Mouse (Mus musculus) forebrain, embryonic 12.5 days (tissue): ENCODE results near the gene Bcl2l1. TPM values are rescaled to one million over a fixed set of nuclear protein-coding genes. Genes with fewer than 3 reads are reported as not detected.

Experiments used
- ATAC-seq: fragments of 200-750 bp; cut with Nextera tagmentation; 2 replicates; pipeline ENCODE4 v1.8.0; 2017; ENCODE audit warnings: moderate TSS enrichment; ENCODE audit not compliant: low FRiP score
- H3K27ac ChIP-seq: fragments of 300-500 bp; sonication (generic); 2 replicates; pipeline ENCODE4 v1.5.1; 2016; ENCODE audit warnings: mild to moderate bottlenecking
- H3K27me3 ChIP-seq: fragments of 300-500 bp; sonication (generic); 2 replicates; pipeline ENCODE4 v1.6.1; 2016; ENCODE audit warnings: mild to moderate bottlenecking
- H3K36me3 ChIP-seq: fragments of 300-500 bp; sonication (generic); replicated peaks from 2 replicates; pipeline ENCODE4 v1.6.1; 2016; ENCODE audit warnings: mild to moderate bottlenecking
- H3K4me1 ChIP-seq: fragments of 300-500 bp; sonication (generic); 2 replicates; pipeline ENCODE4 v1.6.1; 2016
- H3K4me2 ChIP-seq: fragments of 300-500 bp; sonication (generic); 2 replicates; pipeline ENCODE4 v1.6.1; 2016; ENCODE audit warnings: mild to moderate bottlenecking, moderate library complexity
- H3K4me3 ChIP-seq: fragments of 300-500 bp; sonication (generic); replicated peaks from 2 replicates; pipeline ENCODE4 v1.5.1; 2016; ENCODE audit warnings: mild to moderate bottlenecking
- H3K9ac ChIP-seq: fragments of 300-500 bp; sonication (generic); 2 replicates; pipeline ENCODE4 v1.6.1; 2016; ENCODE audit warnings: mild to moderate bottlenecking
- H3K9me3 ChIP-seq: fragments of 300-500 bp; sonication (generic); 2 replicates; pipeline ENCODE4 v1.6.1; 2016
- WGBS: fragments of 180-500 bp; shearing (Covaris S2); methylation state at CpG from one replicate; pipeline ENCODE4 v1.1.7; 2016; 5-methylcytosine and 5-hydroxymethylcytosine counted together
- polyA plus RNA-seq: library from polyadenylated mRNA; unstranded; fragments of >200 nt; fragmentation: Nextera tagmentation; extraction: Ambion mirVana; gene quantifications from 2 replicates; pipeline ENCODE4 v1.2.1, GENCODE M21; 2016

Gene Bcl2l1
- polyA plus RNA-seq, 1 experiment from 2014 or later: 159 TPM

- ATAC-seq: no peak
- H3K9ac ChIP-seq: no peak overlapping the region
Observed at GRCm38 (mm10) chr2:152792461-152792860, 39.1 kb downstream of the Bcl2l1 start.

GRCm38 (mm10) chr2:152789591-152789999 lies 41.9 kb downstream of the Bcl2l1 start:
- Histone ChIP-seq H3K27ac (peak overlapping the region; percentile 61; the same call in 1 of the 2 replicates), H3K4me2 (no peak overlapping the region)
- 77% methylated on average over 4 of the region's 4 CpGs for WGBS

More at GRCm38 (mm10) chr2:152792461-152792860, 39.1 kb downstream of the Bcl2l1 start:
- H3K4me2 ChIP-seq: no peak overlapping the region
- no peaks in the 10 kb centered on the region for H3K27me3 ChIP-seq
- 80% methylated on average over 2 of the region's 2 CpGs for WGBS
- no peaks in the 10 kb centered on the region for H3K9me3 ChIP-seq
- no peak overlapping the region for H3K27ac ChIP-seq
- peaks cover 10% of the 10 kb centered on the region for H3K4me1 ChIP-seq
- no peak overlapping the region for H3K4me3 ChIP-seq
- H3K36me3 ChIP-seq: peaks cover 7% of the 10 kb centered on the region

GRCm38 (mm10) chr2:152788892-152789421 lies 42.6 kb downstream of the Bcl2l1 start:
- H3K4me2 ChIP-seq: no peak overlapping the region
- no peaks in the 10 kb centered on the region for H3K9me3 ChIP-seq
- WGBS: 81% methylated on average over 6 of the region's 6 CpGs
- H3K36me3 ChIP-seq: peaks cover 16% of the 10 kb centered on the region
- no peaks in the 10 kb centered on the region for H3K27me3 ChIP-seq
- H3K4me1 ChIP-seq: peaks cover 15% of the 10 kb centered on the region
- no peak for ATAC-seq
- H3K9ac ChIP-seq: no peak overlapping the region
- H3K27ac ChIP-seq: peak overlapping the region; percentile 61; the same call in 1 of the 2 replicates
- H3K4me3 ChIP-seq: no peak overlapping the region

More at GRCm38 (mm10) chr2:152789591-152789999, 41.9 kb downstream of the Bcl2l1 start:
- no peak for ATAC-seq
- Histone ChIP-seq H3K36me3 (peaks cover 16% of the 10 kb centered on the region), H3K27me3 (no peaks in the 10 kb centered on the region), H3K4me3 (no peak overlapping the region), H3K4me1 (peaks cover 15% of the 10 kb centered on the region), H3K9me3 (no peaks in the 10 kb centered on the region), H3K9ac (no peak overlapping the region)

- H3K27ac ChIP-seq: no peak overlapping the region
- H3K27me3 ChIP-seq: no peaks in the 10 kb centered on the region
- no peak overlapping the region for H3K9ac ChIP-seq
- H3K36me3 ChIP-seq: peaks cover 21% of the 10 kb centered on the region
- H3K4me3 ChIP-seq: no peak overlapping the region
- H3K4me1 ChIP-seq: peaks cover 15% of the 10 kb centered on the region
- ATAC-seq: no peak
- H3K4me2 ChIP-seq: no peak overlapping the region
- H3K9me3 ChIP-seq: 0 out of 2 replicates have a peak, but pooled peaks cover 2% of the 10 kb centered on the region
- WGBS: 93% methylated on average over 6 of the region's 6 CpGs
Observed at GRCm38 (mm10) chr2:152787543-152787942, 44.0 kb downstream of the Bcl2l1 start.

GRCm38 (mm10) chr2:152787136-152787535 lies 44.4 kb downstream of the Bcl2l1 start:
- H3K4me1 ChIP-seq: peaks cover 15% of the 10 kb centered on the region
- 95% methylated on average over 2 of the region's 2 CpGs for WGBS
- H3K36me3 ChIP-seq: peaks cover 25% of the 10 kb centered on the region
- no peak overlapping the region for H3K4me2 ChIP-seq
- H3K9ac ChIP-seq: no peak overlapping the region
- H3K27ac ChIP-seq: no peak overlapping the region
- 0 out of 2 replicates have a peak, but pooled peaks cover 2% of the 10 kb centered on the region for H3K9me3 ChIP-seq
- ATAC-seq: no peak
- no peaks in the 10 kb centered on the region for H3K27me3 ChIP-seq
- no peak overlapping the region for H3K4me3 ChIP-seq

- Histone ChIP-seq H3K4me1 (peaks cover 15% of the 10 kb centered on the region), H3K27me3 (no peaks in the 10 kb centered on the region), H3K27ac (peak overlapping the region; percentile 50; the same call in 1 of the 2 replicates), H3K4me3 (no peak overlapping the region), H3K9ac (no peak overlapping the region), H3K9me3 (0 out of 2 replicates have a peak, but pooled peaks cover 2% of the 10 kb centered on the region), H3K4me2 (no peak overlapping the region), H3K36me3 (peaks cover 36% of the 10 kb centered on the region)
- WGBS: 90% methylated on average over 18 of the region's 18 CpGs
- no peak for ATAC-seq
Observed at GRCm38 (mm10) chr2:152785446-152786350, 45.8 kb downstream of the Bcl2l1 start.

GRCm38 (mm10) chr2:152784640-152785039 lies 46.9 kb downstream of the Bcl2l1 start:
- Histone ChIP-seq H3K9ac (no peak overlapping the region), H3K36me3 (peaks cover 41% of the 10 kb centered on the region), H3K27ac (no peak overlapping the region), H3K9me3 (0 out of 2 replicates have a peak, but pooled peaks cover 2% of the 10 kb centered on the region), H3K4me2 (no peak overlapping the region), H3K27me3 (no peaks in the 10 kb centered on the region), H3K4me3 (no peak overlapping the region), H3K4me1 (peaks cover 12% of the 10 kb centered on the region)
- 94% methylated on average over 8 of the region's 8 CpGs for WGBS
- no peak for ATAC-seq

- Histone ChIP-seq H3K4me1 (peaks cover 5% of the 10 kb centered on the region; the same call in 1 of the 2 replicates), H3K27me3 (no peaks in the 10 kb centered on the region), H3K36me3 (peaks cover 45% of the 10 kb centered on the region), H3K27ac (no peak overlapping the region), H3K4me2 (no peak overlapping the region), H3K4me3 (no peak overlapping the region), H3K9ac (no peak overlapping the region), H3K9me3 (0 out of 2 replicates have a peak, but pooled peaks cover 2% of the 10 kb centered on the region)
- ATAC-seq: no peak
- WGBS: 91% methylated on average over 5 of the region's 5 CpGs
Observed at GRCm38 (mm10) chr2:152783241-152783640, 48.3 kb downstream of the Bcl2l1 start.

- H3K4me3 ChIP-seq: no peak overlapping the region
- no peak overlapping the region for H3K4me2 ChIP-seq
- peaks cover 45% of the 10 kb centered on the region for H3K36me3 ChIP-seq
- no peak for ATAC-seq
- H3K27me3 ChIP-seq: no peaks in the 10 kb centered on the region
- no peak overlapping the region for H3K9ac ChIP-seq
- H3K27ac ChIP-seq: no peak overlapping the region
- 0 out of 2 replicates have a peak, but pooled peaks cover 2% of the 10 kb centered on the region for H3K9me3 ChIP-seq
- 93% methylated on average over 5 of the region's 5 CpGs for WGBS
- peaks cover 5% of the 10 kb centered on the region; the same call in 1 of the 2 replicates for H3K4me1 ChIP-seq
Observed at GRCm38 (mm10) chr2:152782656-152783055, 48.9 kb downstream of the Bcl2l1 start.

GRCm38 (mm10) chr2:152781031-152781711 lies 50.4 kb downstream of the Bcl2l1 start:
- Histone ChIP-seq H3K9me3 (0 out of 2 replicates have a peak, but pooled peaks cover 2% of the 10 kb centered on the region), H3K4me2 (no peak overlapping the region), H3K4me1 (peaks cover 5% of the 10 kb centered on the region; the same call in 1 of the 2 replicates), H3K9ac (no peak overlapping the region), H3K4me3 (no peak overlapping the region), H3K36me3 (peaks cover 45% of the 10 kb centered on the region), H3K27me3 (no peaks in the 10 kb centered on the region), H3K27ac (no peak overlapping the region)
- no peak for ATAC-seq
- 88% methylated on average over 3 of the region's 3 CpGs for WGBS

GRCm38 (mm10) chr2:152780466-152780865 lies 51.1 kb downstream of the Bcl2l1 start:
- H3K27ac ChIP-seq: no peak overlapping the region
- H3K27me3 ChIP-seq: no peaks in the 10 kb centered on the region
- H3K9ac ChIP-seq: no peak overlapping the region
- H3K4me2 ChIP-seq: no peak overlapping the region
- H3K36me3 ChIP-seq: peaks cover 44% of the 10 kb centered on the region
- no peak overlapping the region for H3K4me3 ChIP-seq
- no peak for ATAC-seq
- 0 out of 2 replicates have a peak, but pooled peaks cover 2% of the 10 kb centered on the region for H3K9me3 ChIP-seq
- H3K4me1 ChIP-seq: no peaks in the 10 kb centered on the region
- WGBS: 91% methylated on average over 2 of the region's 2 CpGs

GRCm38 (mm10) chr2:152777081-152777480 lies 54.4 kb downstream of the Bcl2l1 start:
- Histone ChIP-seq H3K27ac (no peak overlapping the region), H3K4me3 (no peak overlapping the region), H3K4me2 (no peak overlapping the region), H3K9ac (no peak overlapping the region), H3K4me1 (no peaks in the 10 kb centered on the region), H3K36me3 (peaks cover 27% of the 10 kb centered on the region), H3K27me3 (no peaks in the 10 kb centered on the region), H3K9me3 (no peaks in the 10 kb centered on the region)
- ATAC-seq: no peak
- WGBS: 87% methylated on average over 3 of the region's 3 CpGs
